Mouse (Mus musculus) embryonic fibroblast, embryonic 13.5 days (primary cell): Measurements from ENCODE around the gene Tbc1d5.

Experiments used
- CTCF ChIP-seq: IDR thresholded peaks from 2 replicates; pipeline ENCODE4 v1.5.1; 2011; ENCODE audit warnings: mild to moderate bottlenecking, control low read depth, low read length, moderate library complexity, borderline replicate concordance; ENCODE audit not compliant: insufficient read depth
- POLR2A ChIP-seq: IDR thresholded peaks from 2 replicates; pipeline ENCODE4 v1.6.1; 2011; ENCODE audit warnings: low read depth, mild to moderate bottlenecking, control low read depth, low read length, moderate library complexity

DNA sequence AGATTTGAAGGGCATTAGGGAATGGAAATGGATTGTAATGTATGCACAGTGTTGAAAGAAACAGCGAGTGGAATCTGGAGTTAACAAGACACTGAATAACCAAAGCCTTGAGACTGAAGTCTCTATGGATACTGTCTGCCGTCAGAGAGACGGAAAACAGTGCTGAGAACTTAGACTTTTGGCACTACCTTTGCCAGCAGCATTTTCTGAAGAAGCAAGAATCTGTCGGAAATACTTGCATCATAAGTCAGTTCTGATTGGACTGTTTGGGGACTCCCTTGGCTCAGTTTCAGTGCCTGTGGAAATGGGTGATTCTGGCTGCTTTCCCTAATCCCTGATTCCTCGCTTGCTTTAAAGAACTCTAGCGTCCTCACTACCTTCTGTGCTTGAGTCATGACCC, 375.9 kb downstream of the Tbc1d5 start:
- no peak for TF ChIP-seq CTCF
- TF ChIP-seq POLR2A = no peak
